29 mouse cellular contexts compared by ENCODE assay signal in the genomic region with DNA sequence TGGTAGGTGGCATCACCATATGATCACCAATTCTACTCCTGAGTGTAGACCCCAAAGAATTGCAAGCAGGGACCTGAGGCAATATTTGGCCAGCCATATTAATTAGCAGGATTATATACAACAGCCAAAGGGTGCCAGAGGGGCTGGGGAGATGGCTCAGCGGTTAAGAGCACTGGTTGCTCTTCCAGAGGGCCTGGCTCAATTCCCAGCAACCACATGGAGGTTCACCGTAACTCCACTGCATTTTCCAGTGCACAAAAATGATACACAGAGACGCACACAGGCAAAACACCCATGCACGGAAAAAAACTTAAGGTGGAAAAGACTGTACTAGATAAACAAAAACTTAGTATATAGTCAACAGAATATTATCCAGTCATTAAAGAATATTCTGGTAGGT. TPM values are rescaled to one million over a fixed set of nuclear protein-coding genes. Genes with fewer than 3 reads are reported as not detected.
A peak's percentile ranks its signal among the peaks of the same experiment; 100 is the strongest.
DNase-seq lines count a peak whose midpoint lies in the region; ATAC-seq and TF ChIP-seq lines count a peak whose summit lies in the region.
"Had no signal": no experiment of that assay in that cellular context is flagged by ENCODE, and none has a peak within 500 bp of the region (broad histone marks: within the 10 kb centered on the region; RNA-seq: fewer than 3 reads in every experiment).

No protein-coding gene starts in this region.

- TF ChIP-seq CTCF in layer of hippocampus, adult 2 months (conservative IDR thresholded peaks at IDR 0.05), result no peak
- TF ChIP-seq CTCF in lung, embryonic 14.5 days (IDR thresholded peaks at IDR 0.05; ENCODE audit: low read depth), result no peak
- TF ChIP-seq CTCF in lung, adult 2 months (IDR thresholded peaks at IDR 0.05; ENCODE audit: insufficient read depth, low read length), result no peak

- H3K27ac ChIP-seq in embryonic facial prominence, embryonic 13.5 days, result peak overlapping the region; percentile 71
- no peak overlapping the region for H3K27ac ChIP-seq in embryonic facial prominence, embryonic 10.5 days (replicated peaks)
- H3K27ac ChIP-seq in layer of hippocampus, adult 2 months, result peak overlapping the region; percentile 85
- H3K27ac ChIP-seq in lung, embryonic 14.5 days (ENCODE audit: low read depth), result no peak overlapping the region
- peak overlapping the region; percentile 54 for H3K27ac ChIP-seq in limb, embryonic 15.5 days
- H3K27ac ChIP-seq: heart, adult 2 months; heart, embryonic 13.5 days; hindbrain, embryonic 14.5 days; hindbrain, postnatal 0 days had no signal

- no peak for TF ChIP-seq POLR2A in lung, adult 2 months (IDR thresholded peaks at IDR 0.05; ENCODE audit: borderline replicate concordance, extremely low read depth, low read depth, low read length)

- WGBS in embryonic facial prominence, embryonic 13.5 days, result 54% methylated on average over 4 of the region's 4 CpGs
- WGBS in embryonic facial prominence, embryonic 10.5 days, result 89% methylated on average over 4 of the region's 4 CpGs
- WGBS in lung, embryonic 14.5 days, result 59% methylated on average over 4 of the region's 4 CpGs
- WGBS in lung, adult 2 months, result 71% methylated on average over 4 of the region's 4 CpGs
- 51% methylated on average over 4 of the region's 4 CpGs for WGBS in limb, embryonic 15.5 days

- no peak overlapping the region for H3K4me3 ChIP-seq in embryonic facial prominence, embryonic 13.5 days
- H3K4me3 ChIP-seq in embryonic facial prominence, embryonic 10.5 days, result no peak overlapping the region
- H3K4me3 ChIP-seq in layer of hippocampus, adult 2 months, result no peak overlapping the region
- no peak overlapping the region for H3K4me3 ChIP-seq in lung, embryonic 14.5 days (ENCODE audit: low read depth, low read length)
- no peak overlapping the region for H3K4me3 ChIP-seq in lung, adult 2 months (replicated peaks; ENCODE audit: extremely low read depth, low read depth, low read length)
- H3K4me3 ChIP-seq in limb, embryonic 15.5 days, result no peak overlapping the region
- H3K4me3 ChIP-seq: embryonic facial prominence, embryonic 12.5 days; heart, adult 2 months; heart, embryonic 10.5 days; heart, embryonic 13.5 days had no signal

- no peak for ATAC-seq in embryonic facial prominence, embryonic 13.5 days (ENCODE audit: insufficient number of reproducible peaks, insufficient read depth, low FRiP score, low TSS enrichment, low read depth)
- no peak for ATAC-seq in lung, embryonic 14.5 days (ENCODE audit: insufficient read depth)
- no peak for ATAC-seq in limb, embryonic 15.5 days (ENCODE audit: insufficient number of reproducible peaks, low FRiP score, low TSS enrichment, low read depth)
- ATAC-seq: forebrain, embryonic 14.5 days; forebrain, postnatal 0 days; hindbrain, postnatal 0 days; inflammation-experienced regulatory T-cells, adult 6 months; Patski had no signal

- peaks cover 32% of the 10 kb centered on the region for H3K36me3 ChIP-seq in embryonic facial prominence, embryonic 13.5 days
- H3K36me3 ChIP-seq in embryonic facial prominence, embryonic 10.5 days (replicated peaks), result peaks cover 38% of the 10 kb centered on the region
- 0 out of 2 replicates have a peak, but pooled peaks cover 5% of the 10 kb centered on the region for H3K36me3 ChIP-seq in lung, embryonic 14.5 days (ENCODE audit: insufficient read depth)
- H3K36me3 ChIP-seq in limb, embryonic 15.5 days, result peaks cover 34% of the 10 kb centered on the region
- H3K36me3 ChIP-seq: G1E; heart, embryonic 10.5 days; heart, embryonic 13.5 days had no signal

- H3K4me2 ChIP-seq in embryonic facial prominence, embryonic 13.5 days, result no peak overlapping the region
- no peak overlapping the region for H3K4me2 ChIP-seq in lung, embryonic 14.5 days
- no peak overlapping the region for H3K4me2 ChIP-seq in limb, embryonic 15.5 days
- H3K4me2 ChIP-seq: embryonic facial prominence, embryonic 12.5 days; heart, embryonic 13.5 days; hindbrain, embryonic 14.5 days had no signal

- no peaks in the 10 kb centered on the region for H3K27me3 ChIP-seq in embryonic facial prominence, embryonic 13.5 days
- no peaks in the 10 kb centered on the region for H3K27me3 ChIP-seq in embryonic facial prominence, embryonic 10.5 days (replicated peaks; ENCODE audit: low read depth, poor library complexity, severe bottlenecking)
- no peaks in the 10 kb centered on the region for H3K27me3 ChIP-seq in lung, embryonic 14.5 days (ENCODE audit: insufficient read depth, low read length)
- no peaks in the 10 kb centered on the region for H3K27me3 ChIP-seq in limb, embryonic 15.5 days
- H3K27me3 ChIP-seq: embryonic facial prominence, embryonic 12.5 days; Patski had no signal

- no peaks in the 10 kb centered on the region for H3K9me3 ChIP-seq in embryonic facial prominence, embryonic 13.5 days
- no peaks in the 10 kb centered on the region for H3K9me3 ChIP-seq in embryonic facial prominence, embryonic 10.5 days
- no peaks in the 10 kb centered on the region for H3K9me3 ChIP-seq in lung, embryonic 14.5 days (ENCODE audit: low read depth, low read length)
- H3K9me3 ChIP-seq in limb, embryonic 15.5 days, result no peaks in the 10 kb centered on the region
- H3K9me3 ChIP-seq: embryonic facial prominence, embryonic 12.5 days; G1E; heart, embryonic 10.5 days; heart, embryonic 13.5 days had no signal

- DNase-seq in embryonic facial prominence, embryonic 10.5 days (ENCODE audit: low spot score), result no peak
- DNase-seq in layer of hippocampus, adult 2 months (ENCODE audit: low spot score in 2 of 2), result no peak
- DNase-seq in layer of hippocampus, adult 9-11 months, result no peak
- DNase-seq in lung, embryonic 14.5 days, result peak; percentile 47
- DNase-seq in lung, adult 2 months, result no peak
- DNase-seq in ovary, adult 18-20 months (ENCODE audit: low spot score), result no peak
- DNase-seq: adrenal gland, postnatal 10 days; adrenal gland, postnatal 36 days; B cell, adult 2 months; cerebellum, adult 11-12 months; cerebellum, adult 9-10 months; cerebellum, postnatal 14 days; forebrain, postnatal 0 days; gastrocnemius, postnatal 25 days; heart, adult 2 months; heart, postnatal 14 days; heart, postnatal 4 days had no signal

- peaks cover 69% of the 10 kb centered on the region for H3K4me1 ChIP-seq in embryonic facial prominence, embryonic 13.5 days
- peaks cover 56% of the 10 kb centered on the region for H3K4me1 ChIP-seq in embryonic facial prominence, embryonic 10.5 days
- no peaks in the 10 kb centered on the region for H3K4me1 ChIP-seq in lung, embryonic 14.5 days (ENCODE audit: insufficient read depth)
- no peaks in the 10 kb centered on the region for H3K4me1 ChIP-seq in lung, adult 2 months (ENCODE audit: control insufficient read depth, insufficient read depth, low read length)
- peaks cover 45% of the 10 kb centered on the region for H3K4me1 ChIP-seq in limb, embryonic 15.5 days

- no peak overlapping the region for H3K9ac ChIP-seq in embryonic facial prominence, embryonic 13.5 days
- H3K9ac ChIP-seq in lung, embryonic 14.5 days, result no peak overlapping the region
- no peak overlapping the region for H3K9ac ChIP-seq in limb, embryonic 15.5 days
- H3K9ac ChIP-seq: embryonic facial prominence, embryonic 12.5 days; forebrain, postnatal 0 days; heart, embryonic 13.5 days; hindbrain, embryonic 14.5 days had no signal

RNA-seq across cellular contexts. Expression of gene Ciz1, which starts 24.9 kb away (rescaled TPM):
- polyA plus RNA-seq in embryonic facial prominence, embryonic 13.5 days (2015; fragmentation: Nextera tagmentation; extraction: Ambion mirVana), result 48.6 and 54.2 TPM in 2 replicates
- polyA plus RNA-seq in embryonic facial prominence, embryonic 10.5 days (2016; fragmentation: Nextera tagmentation; extraction: Ambion mirVana), result 65.8 and 66.4 TPM in 2 replicates
- total RNA-seq in layer of hippocampus, adult 2 months (2021), result 10 to 100 TPM; 75.3 to 92.7 TPM
- 46.1 and 51.9 TPM in 2 replicates for polyA plus RNA-seq in lung, embryonic 14.5 days (2014; fragmentation: Nextera tagmentation; extraction: Ambion mirVana)
- 237 and 245 TPM in 2 replicates for polyA plus RNA-seq in lung, adult 2 months (2012; rRNA removed)
- 42.7 and 46.2 TPM in 2 replicates for polyA plus RNA-seq in limb, embryonic 15.5 days (2015; fragmentation: Nextera tagmentation; extraction: Ambion mirVana)

RNA-seq across cellular contexts. Expression of gene Dnm1, which starts 25.9 kb away (rescaled TPM):
- 31.9 and 32.4 TPM in 2 replicates for polyA plus RNA-seq in embryonic facial prominence, embryonic 13.5 days (2015; fragmentation: Nextera tagmentation; extraction: Ambion mirVana)
- 20.7 and 23.5 TPM in 2 replicates for polyA plus RNA-seq in embryonic facial prominence, embryonic 10.5 days (2016; fragmentation: Nextera tagmentation; extraction: Ambion mirVana)
- total RNA-seq in layer of hippocampus, adult 2 months (2021), result 1,000 to 10,000 TPM; 1,274 to 1,381 TPM
- polyA plus RNA-seq in lung, embryonic 14.5 days (2014; fragmentation: Nextera tagmentation; extraction: Ambion mirVana), result 14.9 and 17.5 TPM in 2 replicates
- polyA plus RNA-seq in lung, adult 2 months (2012; rRNA removed), result 44.0 and 60.3 TPM in 2 replicates
- polyA plus RNA-seq in limb, embryonic 15.5 days (2015; fragmentation: Nextera tagmentation; extraction: Ambion mirVana), result 20.5 and 26.6 TPM in 2 replicates
- total RNA-seq: granulocyte monocyte progenitor cell, adult 5-6 weeks had no signal
- polyA plus RNA-seq: inflammation-experienced regulatory T-cells, adult 6 months had no signal

RNA-seq across cellular contexts. Expression of gene Swi5, which starts 39.3 kb away (rescaled TPM):
- polyA plus RNA-seq in embryonic facial prominence, embryonic 13.5 days (2015; fragmentation: Nextera tagmentation; extraction: Ambion mirVana), result 497 and 538 TPM in 2 replicates
- polyA plus RNA-seq in embryonic facial prominence, embryonic 10.5 days (2016; fragmentation: Nextera tagmentation; extraction: Ambion mirVana), result 522 and 535 TPM in 2 replicates
- total RNA-seq in layer of hippocampus, adult 2 months (2021), result 100 to 1,000 TPM; 212 to 222 TPM
- 205 and 220 TPM in 2 replicates for polyA plus RNA-seq in lung, embryonic 14.5 days (2014; fragmentation: Nextera tagmentation; extraction: Ambion mirVana)
- 110 and 135 TPM in 2 replicates for polyA plus RNA-seq in lung, adult 2 months (2012; rRNA removed)
- 370 and 413 TPM in 2 replicates for polyA plus RNA-seq in limb, embryonic 15.5 days (2015; fragmentation: Nextera tagmentation; extraction: Ambion mirVana)

RNA-seq across cellular contexts. Expression of gene Golga2, which starts 40.0 kb away (rescaled TPM):
- 25.6 and 31.2 TPM in 2 replicates for polyA plus RNA-seq in embryonic facial prominence, embryonic 13.5 days (2015; fragmentation: Nextera tagmentation; extraction: Ambion mirVana)
- polyA plus RNA-seq in embryonic facial prominence, embryonic 10.5 days (2016; fragmentation: Nextera tagmentation; extraction: Ambion mirVana), result 20.2 and 22.5 TPM in 2 replicates
- 10 to 100 TPM; 87.9 TPM for total RNA-seq in layer of hippocampus, adult 2 months (2021)
- 24.0 and 25.2 TPM in 2 replicates for polyA plus RNA-seq in lung, embryonic 14.5 days (2014; fragmentation: Nextera tagmentation; extraction: Ambion mirVana)
- polyA plus RNA-seq in lung, adult 2 months (2012; rRNA removed), result 34.8 and 45.0 TPM in 2 replicates
- 36.5 and 36.6 TPM in 2 replicates for polyA plus RNA-seq in limb, embryonic 15.5 days (2015; fragmentation: Nextera tagmentation; extraction: Ambion mirVana)

RNA-seq across cellular contexts. Expression of gene 1110008P14Rik, which starts 54.5 kb away (rescaled TPM):
- 44.1 and 47.8 TPM in 2 replicates for polyA plus RNA-seq in embryonic facial prominence, embryonic 13.5 days (2015; fragmentation: Nextera tagmentation; extraction: Ambion mirVana)
- 35.0 and 39.3 TPM in 2 replicates for polyA plus RNA-seq in embryonic facial prominence, embryonic 10.5 days (2016; fragmentation: Nextera tagmentation; extraction: Ambion mirVana)
- 100 to 1,000 TPM; 160 to 170 TPM for total RNA-seq in layer of hippocampus, adult 2 months (2021)
- 32.4 and 33.3 TPM in 2 replicates for polyA plus RNA-seq in lung, embryonic 14.5 days (2014; fragmentation: Nextera tagmentation; extraction: Ambion mirVana)
- polyA plus RNA-seq in lung, adult 2 months (2012; rRNA removed), result 170 and 173 TPM in 2 replicates
- polyA plus RNA-seq in limb, embryonic 15.5 days (2015; fragmentation: Nextera tagmentation; extraction: Ambion mirVana), result 58.0 and 67.7 TPM in 2 replicates

Comparison
In these comparisons a context has a peak if more than half of its experiments do, and no peak if none do; other contexts are left out.
1. H3K27ac ChIP-seq: peak in embryonic facial prominence, embryonic 13.5 days (single experiment), layer of hippocampus, adult 2 months (single experiment) and limb, embryonic 15.5 days (single experiment); none in embryonic facial prominence, embryonic 10.5 days (single experiment) and lung, embryonic 14.5 days (single experiment).